Mouse (Mus musculus): ENCODE results near the gene Abtb1. TPM values are rescaled to one million over a fixed set of nuclear protein-coding genes. Genes with fewer than 3 reads are reported as not detected.

Gene Abtb1
- total RNA-seq (2014; rRNA removed) (62.6 and 78.9 TPM in 2 replicates), polyA plus RNA-seq (2015; fragmentation: Nextera tagmentation; extraction: Ambion mirVana) (31.5 and 34.8 TPM in 2 replicates)

DNA sequence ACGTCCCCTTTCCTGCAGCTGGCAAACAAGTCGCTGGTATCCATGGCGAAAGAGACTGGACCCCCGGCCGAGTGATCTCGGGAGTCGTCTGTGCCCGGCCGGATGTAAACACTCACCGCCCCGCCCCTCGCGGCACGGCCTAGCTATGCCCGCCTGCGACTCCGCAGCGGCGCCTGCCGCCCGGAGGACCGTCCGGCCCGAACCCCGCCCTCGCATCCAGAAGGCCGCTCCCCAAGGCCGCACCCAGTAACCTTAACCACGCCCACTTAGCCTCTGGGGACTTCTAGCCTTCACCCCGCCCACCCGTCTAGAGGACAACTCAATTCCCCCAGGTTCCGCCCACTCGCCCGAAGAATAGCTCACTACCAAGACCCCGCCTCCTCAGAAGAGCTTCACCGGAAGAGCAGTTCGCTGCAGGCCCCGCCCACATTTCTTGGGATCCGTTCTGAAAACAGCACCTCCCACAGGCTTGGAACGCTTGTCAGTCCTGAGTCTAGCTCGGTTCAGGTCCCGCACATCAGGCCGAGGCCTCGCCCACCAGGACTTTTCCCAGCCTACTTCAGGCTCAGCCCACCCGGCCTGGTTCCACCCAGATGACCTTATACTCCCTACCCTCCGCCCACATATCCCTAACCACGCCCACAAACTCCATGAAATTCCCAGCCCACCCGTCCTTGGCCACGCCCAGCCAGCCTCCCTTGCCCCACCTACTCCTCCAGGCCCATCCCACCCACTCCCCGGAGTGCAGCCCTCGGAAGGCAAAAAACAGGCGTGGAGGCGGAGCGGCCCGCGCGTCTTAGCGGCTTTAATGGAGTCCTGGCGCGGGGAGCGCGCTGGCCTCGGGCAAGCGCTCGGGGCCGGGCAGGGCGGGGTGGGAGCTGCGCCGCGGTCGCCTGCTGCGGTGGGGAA is at the start of gene Abtb1:
Abtb1 (minus strand) TSS at position 204 of the 909 bp plus-strand sequence.
- Histone ChIP-seq H3K4me2 (ENCODE audit: low read depth, low read length) (peak within 1 kb of the TSS; percentile 84), H3K27ac (peak within 1 kb of the TSS; percentile 81), H3K36me3 (ENCODE audit: insufficient read depth, low read length) (peaks cover 17% of the 10 kb centered on the region; the same call in 1 of the 2 replicates), H3K9me3 (ENCODE audit: low read length) (no peaks in the 10 kb centered on the region), H3K4me3 (ENCODE audit: low read length) (peak within 1 kb of the TSS; percentile 61), H3K4me1 (ENCODE audit: insufficient read depth, low read length) (peaks cover 10% of the 10 kb centered on the region), H3K9ac (replicated peaks; ENCODE audit: low read length) (peak within 1 kb of the TSS; percentile 73), H3K27me3 (ENCODE audit: insufficient read depth, low read length) (no peaks in the 10 kb centered on the region)
- peak; percentile 94 for ATAC-seq
- TF ChIP-seq CTCF (IDR thresholded peaks at IDR 0.05; ENCODE audit: low read depth), result peak; percentile 45
- peak; percentile 100 for DNase-seq (ENCODE audit: low spot score)
- WGBS, result under 1% methylated on average over 71 of the region's 72 CpGs

GRCm38 (mm10) chr6:88890832-88891231 is 49.0 kb upstream of the Abtb1 start:
- Histone ChIP-seq H3K4me3 (ENCODE audit: low read length) (no peak overlapping the region), H3K9ac (replicated peaks; ENCODE audit: low read length) (no peak overlapping the region), H3K4me1 (ENCODE audit: insufficient read depth, low read length) (no peaks in the 10 kb centered on the region), H3K27ac (no peak overlapping the region), H3K9me3 (ENCODE audit: low read length) (no peaks in the 10 kb centered on the region), H3K36me3 (ENCODE audit: insufficient read depth, low read length) (peaks cover 31% of the 10 kb centered on the region; the same call in 1 of the 2 replicates), H3K4me2 (ENCODE audit: low read depth, low read length) (no peak overlapping the region), H3K27me3 (ENCODE audit: insufficient read depth, low read length) (no peaks in the 10 kb centered on the region)
- ATAC-seq, result no peak
- no peak for TF ChIP-seq CTCF (IDR thresholded peaks at IDR 0.05; ENCODE audit: low read depth)
- 95% methylated on average over 7 of the region's 7 CpGs for WGBS
- DNase-seq (ENCODE audit: low spot score), result no peak

GRCm38 (mm10) chr6:88889410-88890042 is 47.7 kb upstream of the Abtb1 start:
- peaks cover 31% of the 10 kb centered on the region; the same call in 1 of the 2 replicates for H3K36me3 ChIP-seq (ENCODE audit: insufficient read depth, low read length)
- H3K4me2 ChIP-seq (ENCODE audit: low read depth, low read length), result no peak overlapping the region
- no peak for DNase-seq (ENCODE audit: low spot score)
- H3K9ac ChIP-seq (replicated peaks; ENCODE audit: low read length), result no peak overlapping the region
- no peaks in the 10 kb centered on the region for H3K27me3 ChIP-seq (ENCODE audit: insufficient read depth, low read length)
- no peak overlapping the region for H3K4me3 ChIP-seq (ENCODE audit: low read length)
- no peak for TF ChIP-seq CTCF (IDR thresholded peaks at IDR 0.05; ENCODE audit: low read depth)
- no peaks in the 10 kb centered on the region for H3K9me3 ChIP-seq (ENCODE audit: low read length)
- WGBS, result 89% methylated on average over 13 of the region's 13 CpGs
- no peaks in the 10 kb centered on the region for H3K4me1 ChIP-seq (ENCODE audit: insufficient read depth, low read length)
- no peak for ATAC-seq
- H3K27ac ChIP-seq, result no peak overlapping the region

- Histone ChIP-seq H3K9me3 (ENCODE audit: low read length) (no peaks in the 10 kb centered on the region), H3K4me2 (ENCODE audit: low read depth, low read length) (no peak overlapping the region), H3K27me3 (ENCODE audit: insufficient read depth, low read length) (no peaks in the 10 kb centered on the region), H3K4me1 (ENCODE audit: insufficient read depth, low read length) (no peaks in the 10 kb centered on the region), H3K36me3 (ENCODE audit: insufficient read depth, low read length) (peaks cover 33% of the 10 kb centered on the region; the same call in 1 of the 2 replicates), H3K4me3 (ENCODE audit: low read length) (no peak overlapping the region), H3K27ac (no peak overlapping the region), H3K9ac (replicated peaks; ENCODE audit: low read length) (no peak overlapping the region)
- ATAC-seq, result peak; percentile 54
- DNase-seq (ENCODE audit: low spot score), result peak; percentile 31
- no peak for TF ChIP-seq CTCF (IDR thresholded peaks at IDR 0.05; ENCODE audit: low read depth)
- WGBS, result 24% methylated on average over 2 of the region's 2 CpGs
These were observed 44.7 kb upstream of the Abtb1 start for GRCm38 (mm10) chr6:88886417-88886967.

DNA sequence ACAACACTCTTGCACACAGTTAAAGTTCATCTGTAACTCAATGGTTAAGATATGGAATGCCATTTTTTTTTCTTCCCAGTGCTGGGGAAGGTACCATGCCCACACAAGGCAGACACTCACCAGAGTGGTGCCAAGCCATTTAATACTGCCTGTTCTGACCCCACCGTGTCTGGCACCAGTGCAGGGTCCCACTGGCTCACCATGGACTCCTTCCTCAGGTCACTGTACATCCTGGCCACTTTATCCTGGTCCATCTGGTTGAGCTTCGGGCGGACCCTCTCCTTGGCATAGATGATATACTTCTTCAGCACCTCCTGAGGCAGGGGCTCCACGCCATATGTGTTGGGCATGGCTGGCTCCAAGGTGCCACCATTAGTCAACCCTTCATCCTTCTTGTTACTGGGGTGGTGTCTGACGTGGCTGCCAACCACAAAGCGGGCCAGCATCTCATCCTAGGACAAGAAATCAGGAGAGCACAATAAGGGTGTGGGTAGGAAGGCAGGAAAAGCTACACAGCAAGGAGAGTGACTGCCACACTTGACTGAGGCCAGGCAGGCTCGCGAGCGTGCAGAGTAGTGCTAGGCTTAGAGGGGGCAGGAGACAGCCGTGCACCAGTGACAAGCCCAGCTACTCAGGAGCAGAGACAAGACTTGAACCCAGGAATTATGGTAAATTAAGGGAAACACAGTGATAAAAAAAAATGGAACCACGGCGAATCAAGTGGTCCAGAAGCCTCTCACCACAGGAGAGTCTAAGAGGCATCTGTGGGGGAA is 44.0 kb upstream of the Abtb1 start:
- WGBS, result 69% methylated on average over 12 of the region's 12 CpGs
- H3K4me1 ChIP-seq (ENCODE audit: insufficient read depth, low read length), result no peaks in the 10 kb centered on the region
- H3K27me3 ChIP-seq (ENCODE audit: insufficient read depth, low read length), result no peaks in the 10 kb centered on the region
- H3K9me3 ChIP-seq (ENCODE audit: low read length), result no peaks in the 10 kb centered on the region
- TF ChIP-seq CTCF (IDR thresholded peaks at IDR 0.05; ENCODE audit: low read depth), result no peak
- H3K9ac ChIP-seq (replicated peaks; ENCODE audit: low read length), result no peak overlapping the region
- no peak overlapping the region for H3K4me3 ChIP-seq (ENCODE audit: low read length)
- no peak for ATAC-seq
- no peak for DNase-seq (ENCODE audit: low spot score)
- peaks cover 31% of the 10 kb centered on the region; the same call in 1 of the 2 replicates for H3K36me3 ChIP-seq (ENCODE audit: insufficient read depth, low read length)
- H3K4me2 ChIP-seq (ENCODE audit: low read depth, low read length), result no peak overlapping the region
- H3K27ac ChIP-seq, result no peak overlapping the region

DNA sequence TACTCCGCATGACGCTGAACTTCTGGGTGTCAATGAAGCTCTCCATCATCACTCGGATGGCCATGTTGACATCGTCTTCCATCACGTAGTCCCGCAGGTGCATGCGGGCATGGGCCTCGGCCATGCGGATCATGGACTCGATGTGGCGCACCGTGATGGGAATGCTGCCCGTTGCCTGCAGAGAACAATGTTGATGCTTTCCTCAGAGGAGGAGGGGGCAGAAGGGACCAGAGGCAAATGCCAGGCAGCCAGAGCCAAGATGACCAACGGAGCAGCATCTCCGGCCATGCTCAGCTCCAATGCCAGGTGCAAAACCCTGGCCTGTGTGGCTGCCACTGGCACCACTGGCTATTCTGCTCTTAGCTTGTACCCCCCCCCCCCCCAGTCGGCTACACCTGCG is 42.9 kb upstream of the Abtb1 start:
- no peak for TF ChIP-seq CTCF (IDR thresholded peaks at IDR 0.05; ENCODE audit: low read depth)
- Histone ChIP-seq H3K4me3 (ENCODE audit: low read length) (no peak overlapping the region), H3K9me3 (ENCODE audit: low read length) (no peaks in the 10 kb centered on the region), H3K9ac (replicated peaks; ENCODE audit: low read length) (no peak overlapping the region), H3K27ac (no peak overlapping the region), H3K4me1 (ENCODE audit: insufficient read depth, low read length) (no peaks in the 10 kb centered on the region), H3K27me3 (ENCODE audit: insufficient read depth, low read length) (no peaks in the 10 kb centered on the region), H3K36me3 (ENCODE audit: insufficient read depth, low read length) (peaks cover 19% of the 10 kb centered on the region; the same call in 1 of the 2 replicates), H3K4me2 (ENCODE audit: low read depth, low read length) (no peak overlapping the region)
- ATAC-seq, result no peak
- 90% methylated on average over 17 of the region's 17 CpGs for WGBS
- DNase-seq (ENCODE audit: low spot score), result no peak
